Mouse (Mus musculus) myocyte (in vitro differentiated cells): Measurements from ENCODE around the gene Bcl2l11.

Source experiments
- POLR2A ChIP-seq: IDR thresholded peaks from one replicate; pipeline ENCODE4 v1.6.1; 2011; ENCODE audit warnings: low read depth, mild to moderate bottlenecking, control low read depth, moderate library complexity; ENCODE audit not compliant: insufficient read length
- POLR2AphosphoS2 ChIP-seq: IDR thresholded peaks from one replicate; pipeline ENCODE4 v1.6.1; 2011; ENCODE audit warnings: low read depth, control low read depth; ENCODE audit not compliant: insufficient read length
- SRF ChIP-seq: IDR thresholded peaks from one replicate; pipeline ENCODE4 v1.6.1; 2011; ENCODE audit warnings: low read depth; ENCODE audit not compliant: control insufficient read depth, insufficient read length
- TCF12 ChIP-seq: IDR thresholded peaks from one replicate; pipeline ENCODE4 v1.6.1; 2011; ENCODE audit warnings: mild to moderate bottlenecking, control low read depth; ENCODE audit not compliant: poor library complexity, insufficient read depth, severe bottlenecking
- USF1 ChIP-seq: IDR thresholded peaks from one replicate; pipeline ENCODE4 v1.6.1; 2011; ENCODE audit warnings: low read depth, mild to moderate bottlenecking, control low read depth, moderate library complexity

- TF ChIP-seq SRF (no peak), TCF12 (no peak), USF1 (no peak), POLR2AphosphoS2 (no peak), POLR2A (no peak)
Measured at GRCm38 (mm10) chr2:128175625-128176024, 49.8 kb downstream of the Bcl2l11 start.
